Mouse (Mus musculus) megakaryocyte-erythroid progenitor cell, adult 5-6 weeks (primary cell): ENCODE measurements around the gene Agfg2. TPM values are rescaled to one million over a fixed set of nuclear protein-coding genes. Genes with fewer than 3 reads are reported as not detected.
A peak's percentile ranks its signal among the peaks of the same experiment; 100 is the strongest.
"Not testable (repeated sequence)": the region's sequence is repeated elsewhere in the genome, so short reads cannot be mapped to it uniquely, and the experiment has no call there.

Source experiments
- ATAC-seq: replicated peaks from 2 replicates; pipeline ENCODE4 v1.8.0; 2016; ENCODE audit warnings: mild to moderate bottlenecking, inconsistent platforms; ENCODE audit not compliant: severe bottlenecking, poor library complexity, low FRiP score, low TSS enrichment
- total RNA-seq, 2 experiments: library from RNA; stranded (forward) in 1 of 2; stranded (reverse) in 1 of 2; fragments of 200-1000, 215-1000 nt in 1 of 2; fragments of >200 nt in 1 of 2; fragmentation: Nextera tagmentation in 1 of 2; gene quantifications; 2 replicates each; pipeline ENCODE4 v1.2.3; 2014 to 2017

Gene Agfg2
- total RNA-seq, 2 experiments from 2014 or later, result 17.0 to 37.5 TPM

DNA sequence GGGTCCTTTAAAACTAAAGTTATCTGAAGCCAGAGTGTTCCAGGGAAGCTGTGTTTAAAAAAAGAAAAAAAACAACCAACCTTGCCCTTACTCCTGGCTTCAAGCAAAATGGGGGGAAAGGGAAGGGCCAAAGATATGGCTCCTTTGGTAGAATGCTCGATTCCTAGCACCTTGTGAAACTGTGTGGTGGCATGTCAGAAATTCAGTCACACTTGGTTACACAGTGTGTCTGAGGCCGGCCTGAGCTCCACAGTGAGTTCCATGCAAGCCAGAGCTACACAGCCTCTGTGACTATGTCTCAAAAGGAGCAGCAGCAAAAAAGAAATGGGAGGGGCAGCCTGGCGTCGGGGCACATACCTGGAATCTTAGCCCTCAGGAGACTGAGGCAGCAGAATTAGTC is 35.3 kb downstream of the Agfg2 start:
- no peak for ATAC-seq

DNA sequence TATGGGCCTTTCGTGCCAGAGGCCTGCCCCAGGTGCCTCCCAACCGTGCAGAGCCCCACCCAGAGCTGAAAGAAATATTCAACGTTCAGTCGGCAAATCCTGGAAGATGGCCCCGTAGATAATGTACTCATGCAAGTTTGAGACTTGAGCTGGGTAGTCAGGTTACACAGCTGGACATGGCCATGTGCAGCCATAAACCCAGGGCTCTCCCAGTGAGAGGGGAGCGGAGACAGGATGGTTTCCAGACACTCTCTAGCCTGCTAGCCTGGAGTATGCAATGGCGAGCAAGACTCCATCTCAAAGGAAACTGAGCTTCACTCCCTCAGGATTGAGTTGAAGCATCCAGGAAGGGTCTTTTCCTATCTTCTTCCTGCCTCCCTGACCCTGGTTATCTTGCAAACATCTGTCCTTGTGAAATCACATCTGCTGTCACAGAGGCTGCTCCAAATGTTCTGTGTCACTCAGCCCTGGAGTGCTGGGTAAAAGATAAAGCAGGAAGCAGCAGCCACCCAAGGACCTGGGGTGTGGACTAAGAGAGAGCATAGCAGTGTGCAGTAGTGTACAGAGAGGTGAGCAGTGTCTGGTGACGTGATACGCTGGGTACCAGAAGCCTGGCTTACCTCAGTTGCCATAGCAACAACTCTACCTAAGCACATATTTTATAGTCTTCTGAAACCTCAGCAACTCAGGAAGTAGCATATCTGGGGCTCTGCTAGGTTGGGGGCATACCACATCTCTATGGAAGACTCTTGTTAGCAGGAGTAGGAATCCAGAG is 36.5 kb downstream of the Agfg2 start:
- ATAC-seq, result peak; percentile 27

DNA sequence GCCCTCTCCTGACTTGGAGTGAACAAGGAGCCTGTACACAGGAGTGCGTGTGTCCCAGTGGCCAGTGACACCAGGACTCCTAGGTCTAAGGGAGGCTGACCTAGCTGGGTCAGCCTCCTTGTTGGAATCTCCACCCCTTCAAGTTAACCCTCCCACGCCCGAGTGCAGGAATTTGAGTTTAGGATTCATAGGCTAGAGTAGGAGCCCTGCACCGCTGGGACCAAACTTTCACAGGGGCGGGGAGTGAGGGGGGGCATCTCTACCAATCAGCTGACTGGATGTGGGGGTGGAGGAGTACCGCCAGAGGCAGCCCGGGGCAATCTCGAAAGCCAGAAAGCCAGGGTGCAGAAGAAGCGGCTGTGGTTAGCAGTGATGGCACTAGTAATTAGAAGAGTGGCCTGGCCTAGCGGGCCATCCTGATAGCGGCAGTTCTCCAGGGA is 38.9 kb downstream of the Agfg2 start, which contains the start of gene Irs3:
Irs3 (minus strand) TSS at position 63 of the 440 bp plus-strand sequence.
- peak; percentile 62 for ATAC-seq

DNA sequence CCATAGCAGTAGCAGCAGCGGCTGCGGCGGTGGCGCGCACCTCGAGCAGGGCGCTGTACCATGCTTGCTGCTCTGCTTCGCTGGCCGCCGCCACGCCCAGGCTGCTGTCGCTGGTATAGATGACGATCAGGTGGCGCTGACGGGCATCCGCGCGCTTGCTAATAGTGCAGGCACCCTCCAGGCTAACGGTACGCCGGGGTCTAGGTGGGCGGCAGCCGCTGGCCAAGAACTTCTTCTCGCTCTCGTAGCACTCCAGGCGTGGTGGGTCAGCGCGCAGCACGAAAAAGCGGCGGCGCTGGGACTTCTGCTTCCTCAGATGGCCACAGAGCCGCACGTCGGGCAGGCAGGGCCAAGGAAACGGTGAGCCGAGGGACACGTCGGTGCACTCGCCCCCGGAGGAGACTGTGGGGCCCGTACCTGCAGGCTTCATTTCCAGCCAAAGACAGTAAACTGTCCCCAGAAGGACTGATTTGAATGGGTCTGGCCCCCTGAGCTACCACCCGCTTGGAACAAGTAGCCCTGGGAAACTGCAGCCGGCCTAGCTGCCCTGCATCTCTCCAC is 39.4 kb downstream of the Agfg2 start:
- peak; percentile 60 for ATAC-seq

DNA sequence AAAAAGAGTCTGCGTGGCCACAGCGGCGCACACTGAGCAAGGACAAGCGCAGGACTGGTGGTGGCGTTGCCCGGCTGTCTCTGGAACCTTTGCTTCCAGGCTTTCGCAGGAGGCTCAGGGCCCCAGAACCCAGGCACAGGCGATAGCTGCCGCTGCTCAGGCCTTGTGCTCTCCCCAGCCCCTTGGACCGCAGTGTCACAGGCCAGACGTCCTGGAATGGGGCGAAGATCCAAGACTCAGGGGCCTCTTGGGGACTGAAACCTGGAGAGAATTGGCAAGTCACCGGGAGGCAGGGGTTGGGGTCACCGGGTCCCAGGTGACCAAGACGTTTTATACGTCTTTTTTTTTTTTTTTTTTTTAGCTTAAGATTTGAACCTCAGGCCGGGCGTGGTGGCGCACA is 40.0 kb downstream of the Agfg2 start:
- no peak for ATAC-seq

DNA sequence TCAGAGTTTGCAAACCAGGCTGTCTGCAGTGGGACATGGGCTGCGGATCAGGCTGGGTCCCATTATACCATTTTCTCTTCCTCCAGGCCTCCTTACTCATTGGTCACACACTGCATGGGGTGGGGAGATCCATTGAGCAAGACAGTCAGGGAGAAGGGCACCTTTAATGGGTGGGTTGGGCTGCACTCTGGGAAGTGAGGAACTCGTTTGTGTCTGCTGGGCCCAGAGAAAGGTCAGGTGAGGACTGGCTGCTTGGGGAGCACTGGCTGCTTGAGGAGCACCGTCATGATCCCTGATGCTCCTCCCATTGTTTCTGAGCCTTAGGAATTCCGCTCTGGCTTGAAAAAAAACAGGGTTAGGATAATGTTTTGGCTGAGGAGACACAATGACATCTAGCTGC is 41.6 kb downstream of the Agfg2 start:
- no peak for ATAC-seq

DNA sequence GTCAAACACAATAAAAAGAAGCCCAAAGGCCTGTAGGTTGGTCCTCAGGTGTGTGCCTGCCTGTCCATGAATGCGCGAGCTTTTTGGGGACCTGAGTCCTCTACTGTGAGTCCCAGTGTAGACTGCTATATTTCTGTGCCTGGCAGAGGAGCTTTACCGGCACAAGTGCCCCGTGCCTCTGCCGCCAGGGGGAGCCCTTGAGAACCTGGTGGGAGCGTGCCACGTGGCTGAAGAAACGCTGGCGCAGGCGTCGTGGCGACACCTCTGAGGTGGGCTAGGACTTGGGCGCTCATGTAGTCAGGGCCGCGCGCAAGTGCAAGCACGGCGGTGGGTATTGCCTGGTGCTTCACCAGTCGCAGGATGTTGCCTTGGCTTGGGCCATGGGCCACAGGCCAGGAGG is 43.5 kb downstream of the Agfg2 start, which contains the start of gene Sap25:
Sap25 (plus strand) TSS at position 281 of the 400 bp plus-strand sequence.
- no peak for ATAC-seq

DNA sequence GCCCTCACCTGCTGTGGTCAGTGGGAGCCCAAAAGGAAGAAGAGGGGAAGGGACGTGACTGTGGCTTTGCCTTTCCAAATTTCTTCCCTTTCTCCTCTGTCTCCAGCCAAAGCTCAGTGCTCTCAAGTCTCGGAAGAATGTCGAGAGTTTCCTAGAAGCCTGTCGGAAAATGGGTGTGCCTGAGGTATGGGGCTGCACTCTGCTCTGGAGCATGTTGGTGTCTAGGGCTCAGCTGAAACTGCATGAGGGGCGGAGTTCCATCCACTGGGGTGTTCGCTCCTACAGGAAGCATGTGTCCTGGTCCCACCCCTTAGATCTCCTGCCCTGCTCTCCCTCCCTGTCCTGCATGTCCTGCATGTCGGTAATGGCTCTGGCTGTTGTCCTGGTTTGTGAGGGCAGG is 45.1 kb downstream of the Agfg2 start:
- ATAC-seq, result no peak

DNA sequence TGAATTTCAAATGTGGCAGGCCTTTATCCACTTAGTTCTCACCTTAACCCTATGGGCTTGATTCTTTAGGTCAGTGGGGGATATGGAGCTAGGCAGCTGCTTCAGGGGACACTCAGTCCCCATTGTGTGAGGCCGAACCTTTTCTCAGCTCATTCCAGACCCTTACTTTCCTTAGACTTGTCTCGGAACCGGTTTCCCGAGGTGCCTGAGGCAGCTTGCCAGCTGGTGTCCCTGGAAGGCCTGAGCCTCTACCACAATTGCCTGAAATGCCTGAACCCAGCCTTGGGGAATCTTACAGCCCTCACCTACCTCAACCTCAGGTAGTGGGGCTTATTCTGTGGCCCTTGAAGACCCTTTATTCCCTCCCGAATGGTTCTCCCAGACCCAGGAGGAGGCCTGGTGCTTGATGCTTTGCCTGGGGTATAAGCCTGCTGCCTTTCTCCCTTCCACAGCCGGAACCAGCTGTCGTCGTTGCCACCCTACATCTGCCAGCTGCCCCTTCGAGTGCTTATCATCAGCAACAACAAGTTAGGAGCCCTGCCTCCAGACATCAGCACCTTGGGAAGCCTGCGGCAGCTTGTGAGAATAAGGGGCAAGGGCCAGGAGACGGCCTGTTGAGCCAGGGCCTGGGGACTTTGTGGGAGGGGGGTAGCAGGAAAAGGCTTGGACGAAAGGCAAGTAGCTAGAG is 51.0 kb downstream of the Agfg2 start:
- no peak for ATAC-seq

DNA sequence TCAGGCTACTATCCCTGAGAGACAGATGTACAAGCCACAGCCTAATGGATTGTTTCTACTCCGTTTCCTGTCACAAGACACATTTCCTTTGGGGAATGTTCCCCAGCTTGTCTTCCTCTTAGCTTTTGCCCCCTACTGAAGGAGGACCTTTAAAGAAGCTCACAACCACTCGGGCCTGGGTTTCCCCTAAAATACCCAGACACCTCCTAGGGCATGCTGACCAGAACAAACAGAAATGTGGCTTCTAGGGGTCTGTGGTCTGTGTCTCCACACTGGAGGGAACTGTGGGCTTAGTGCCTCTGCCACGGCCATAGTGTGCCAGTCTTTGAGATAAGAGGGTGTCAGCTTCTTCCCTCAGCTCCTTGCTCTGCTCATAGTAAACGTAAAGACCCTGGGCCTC is 52.9 kb downstream of the Agfg2 start:
- ATAC-seq, result no peak

DNA sequence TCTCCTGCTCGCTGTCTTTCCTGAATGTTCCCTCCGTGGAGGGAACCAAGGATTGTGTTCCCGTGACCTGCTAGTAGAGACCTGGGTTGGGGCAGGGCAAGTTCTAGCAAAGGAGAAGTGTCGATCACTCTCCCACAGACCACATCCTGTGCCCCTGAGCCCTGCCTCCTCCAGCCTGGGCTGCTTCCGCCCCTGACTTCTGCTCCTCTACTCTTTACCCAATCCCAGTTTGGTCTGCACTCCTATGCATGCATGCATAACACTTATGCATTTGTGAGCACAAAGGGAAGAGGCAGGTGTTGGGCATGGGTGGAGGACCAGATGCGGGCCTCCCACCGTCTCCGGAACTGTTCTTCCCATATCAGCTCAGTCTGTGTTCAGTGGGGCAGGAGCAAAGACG is 53.4 kb downstream of the Agfg2 start:
- ATAC-seq, result no peak

DNA sequence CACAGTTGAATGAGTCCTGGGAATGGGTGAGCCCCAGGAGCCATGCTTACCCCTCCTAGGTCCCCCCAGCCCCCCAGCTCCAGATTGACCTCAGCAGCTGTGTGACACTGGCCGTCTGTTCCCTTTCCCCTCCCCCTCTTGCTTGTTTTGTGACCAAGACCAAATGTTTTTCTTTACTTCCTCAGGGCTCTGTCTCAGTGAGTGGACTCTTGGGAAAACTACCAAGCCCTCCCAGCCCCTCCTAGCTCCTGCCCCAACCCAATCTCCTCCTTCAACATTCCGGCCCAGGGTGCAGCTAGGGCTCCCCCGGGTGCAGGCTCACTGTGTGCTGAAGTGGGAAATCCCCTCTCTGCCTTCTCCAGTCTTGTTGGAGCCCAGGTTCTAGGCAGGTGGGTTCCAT is 53.9 kb downstream of the Agfg2 start:
- no peak for ATAC-seq

DNA sequence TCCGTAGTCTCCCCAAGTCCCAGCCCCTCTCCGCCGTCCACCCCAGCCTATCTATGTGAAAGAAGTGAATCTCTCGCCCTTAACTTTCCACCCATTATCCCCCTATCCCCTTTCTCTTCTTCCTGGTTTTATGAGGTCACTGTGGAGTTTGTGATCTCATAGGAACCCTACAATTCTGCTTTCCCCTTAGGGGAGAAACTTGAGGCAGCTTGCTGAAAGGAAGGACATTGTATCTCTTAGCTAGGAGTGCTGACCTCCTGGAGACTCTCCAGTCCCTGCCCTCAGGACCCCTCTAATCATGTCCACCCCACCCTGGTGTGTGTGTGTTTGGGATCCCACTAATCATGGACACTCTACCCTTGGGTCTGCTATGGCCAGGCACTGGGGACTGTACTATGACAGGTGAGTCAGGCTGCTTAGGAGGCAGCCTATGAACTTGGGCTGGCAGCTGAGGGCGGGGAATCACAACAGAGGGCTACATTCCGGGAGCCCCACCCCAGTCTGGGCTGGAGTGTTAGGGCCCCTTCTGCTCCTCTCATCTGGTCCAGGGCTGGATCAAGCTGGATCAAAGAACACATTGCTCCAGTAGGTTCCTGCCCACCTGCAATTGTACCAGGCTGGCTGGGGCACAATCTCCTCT is 54.5 kb downstream of the Agfg2 start:
- ATAC-seq, result no peak

DNA sequence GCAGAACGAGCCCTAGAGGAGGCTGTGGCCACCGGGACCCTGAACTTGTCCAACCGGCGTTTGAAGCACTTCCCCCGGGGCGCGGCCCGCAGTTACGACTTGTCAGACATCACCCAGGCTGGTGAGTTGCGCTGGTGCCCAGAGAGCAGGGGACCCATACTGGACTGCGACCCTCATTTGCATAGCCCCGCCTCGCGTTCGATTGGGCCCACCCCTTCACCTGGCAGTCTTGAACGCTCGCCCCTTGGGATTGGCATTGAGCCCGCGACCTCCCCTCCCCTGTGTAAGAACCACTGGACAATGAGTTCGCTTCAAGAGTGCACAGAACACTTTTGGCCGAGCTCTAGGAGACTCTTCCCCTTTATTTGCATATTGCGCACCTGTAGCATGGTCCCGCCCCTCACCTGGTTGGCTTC is 55.2 kb downstream of the Agfg2 start:
- ATAC-seq, result peak; percentile 5; the same call in 1 of the 2 replicates

DNA sequence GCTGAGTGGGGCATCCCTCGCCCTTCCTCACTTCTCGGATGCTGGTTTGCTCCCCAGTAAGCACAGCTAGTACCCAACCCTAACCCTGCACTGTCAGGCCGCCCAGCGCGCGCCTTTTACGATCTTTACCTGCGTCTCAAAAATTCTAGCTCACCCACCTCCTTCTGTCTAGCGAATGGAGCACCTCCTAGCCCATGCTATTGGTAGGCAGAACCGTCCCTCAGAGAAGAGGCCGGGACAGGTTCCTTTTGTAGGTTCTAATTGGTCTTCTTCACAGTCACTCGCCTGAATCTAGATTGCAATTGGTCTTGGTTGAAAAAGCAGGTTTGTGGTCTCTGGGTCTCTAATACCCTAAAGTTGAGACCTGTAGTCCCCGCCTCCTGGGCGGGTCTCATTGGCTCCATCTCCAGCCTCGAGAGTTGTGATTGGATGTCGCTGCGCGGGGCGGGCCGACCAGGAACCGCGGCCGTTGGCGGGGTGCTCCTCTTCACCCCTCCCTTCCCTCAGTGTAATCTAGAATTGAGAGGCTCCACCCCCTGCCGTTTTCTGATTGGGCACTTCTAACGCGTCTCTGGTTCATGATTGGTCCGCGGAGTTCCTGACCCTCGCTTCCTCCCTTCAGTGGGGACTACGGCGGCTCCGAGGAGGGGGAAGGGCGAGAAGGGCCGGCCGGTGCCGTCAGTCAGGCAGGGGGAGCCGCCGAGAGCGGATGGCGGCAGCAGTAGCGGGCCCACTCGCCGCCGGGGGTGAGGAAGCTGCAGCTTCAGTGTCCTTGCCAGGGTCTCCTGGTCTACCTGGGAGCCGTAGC is 55.8 kb downstream of the Agfg2 start, which contains the start of the genes Fbxo24, Lrch4 and Gm20605:
Fbxo24 (minus strand) TSS at position 505 of the 808 bp plus-strand sequence.
Lrch4 (plus strand) TSS at position 624 of the 808 bp plus-strand sequence.
Gm20605 (plus strand) TSS at position 678 of the 808 bp plus-strand sequence.
- ATAC-seq, result peak; percentile 89

DNA sequence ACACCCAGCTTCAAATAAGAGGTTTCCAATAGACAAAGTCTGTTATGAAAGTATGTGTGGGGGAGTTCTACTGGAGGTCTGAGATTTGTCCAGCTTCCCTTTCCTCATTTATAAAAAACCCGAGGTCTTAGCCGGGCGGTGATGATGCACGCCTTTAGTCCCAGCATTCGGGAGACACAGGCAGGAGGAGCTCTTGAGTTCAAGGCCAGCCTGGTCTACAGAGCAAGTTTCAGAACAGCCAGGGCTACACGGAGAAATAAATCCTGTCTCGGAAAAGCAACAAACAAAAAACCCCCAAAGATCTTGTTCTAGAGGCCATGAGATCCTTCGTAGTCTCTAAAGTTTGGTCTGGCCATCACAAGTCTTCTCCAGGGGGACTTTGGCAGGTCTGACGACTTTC is 56.5 kb downstream of the Agfg2 start:
- no peak for ATAC-seq

DNA sequence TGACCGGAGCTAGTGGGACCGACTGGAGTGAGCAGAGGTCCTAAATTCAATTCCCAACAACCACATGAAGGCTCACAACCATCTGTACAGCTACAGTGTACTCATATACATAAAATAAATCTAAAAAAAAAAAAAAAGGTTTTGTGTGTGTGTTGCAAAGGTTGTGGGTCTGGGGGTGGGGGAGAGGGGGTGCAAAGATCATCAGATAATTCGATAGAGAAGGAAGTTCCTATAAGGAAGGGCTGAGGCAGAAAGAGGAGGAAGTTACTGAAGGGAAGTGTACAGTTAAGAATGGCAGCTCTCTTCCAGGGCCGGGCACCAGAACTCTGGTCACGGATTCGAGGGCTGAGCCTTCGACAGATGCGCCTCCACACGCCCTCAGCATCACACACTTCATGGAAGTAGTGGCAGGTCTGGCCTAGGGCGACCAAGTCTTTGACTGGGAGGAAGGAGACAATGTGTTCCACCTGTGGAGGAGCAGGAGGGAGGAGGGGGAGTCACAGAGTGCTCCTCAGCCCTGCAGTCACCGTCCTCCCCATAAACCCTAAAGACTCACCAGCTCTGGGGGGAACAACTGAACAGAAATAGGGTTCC is 60.5 kb downstream of the Agfg2 start:
- no peak for ATAC-seq

DNA sequence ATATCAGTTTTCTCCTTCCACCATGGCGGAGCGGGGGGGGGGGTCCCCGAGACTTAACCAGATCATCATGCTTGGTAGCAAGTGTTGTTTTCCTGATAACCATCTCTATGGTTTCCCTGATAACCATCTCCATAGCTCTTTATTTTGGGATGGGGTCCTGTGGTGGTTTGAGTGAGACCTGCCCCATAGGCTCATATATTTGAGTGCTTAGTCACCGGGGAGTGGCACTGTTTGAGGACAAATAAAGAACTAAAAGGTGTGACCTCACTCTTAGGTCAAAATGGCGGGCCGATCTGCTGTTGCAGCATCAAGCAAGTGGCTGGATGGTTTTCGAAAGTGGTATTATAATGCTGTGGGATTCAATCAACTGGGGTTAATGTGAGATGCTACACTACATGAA is 69.2 kb downstream of the Agfg2 start:
- no peak for ATAC-seq

DNA sequence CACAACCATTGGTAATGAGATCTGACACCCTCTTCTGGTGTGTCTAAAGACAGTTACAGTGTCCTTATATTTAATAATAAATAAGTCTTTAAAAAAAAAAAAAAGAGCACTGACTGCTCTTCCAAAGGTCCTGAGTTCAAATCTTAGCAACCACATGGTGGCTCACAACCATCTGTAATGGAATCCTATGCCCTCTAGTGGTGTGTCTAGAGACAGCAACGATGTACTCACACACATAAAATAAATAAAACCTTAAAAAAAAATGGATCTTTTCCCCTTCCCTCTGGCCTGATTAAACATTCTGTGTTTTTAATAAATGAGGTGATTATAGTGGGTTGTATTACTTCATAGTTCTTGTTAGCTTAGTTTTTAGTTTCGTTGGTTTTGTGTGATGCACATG is 69.6 kb downstream of the Agfg2 start:
- not testable (repeated sequence) for ATAC-seq
